Mouse (Mus musculus) liver, adult (tissue): ENCODE measurements around the gene Trpc5.

Experiments
- GATA4 ChIP-seq: IDR thresholded peaks from 2 replicates; pipeline ENCODE4 v1.6.1; 2014; ENCODE audit warnings: mild to moderate bottlenecking, low read length; ENCODE audit not compliant: insufficient replicate concordance

The Trpc5 gene

GRCm38 (mm10) chrX:144688142-144688206 lies at the start of gene Trpc5:
Trpc5 (minus strand) TSS chrX:144688180.
- TF ChIP-seq GATA4, result no peak

GRCm38 (mm10) chrX:144716330-144716729 lies 28.4 kb upstream of the Trpc5 start:
- no peak for TF ChIP-seq GATA4

- no peak for TF ChIP-seq GATA4
These were observed 1.8 kb upstream of the Trpc5 start for GRCm38 (mm10) chrX:144689859-144690181.

- no peak for TF ChIP-seq GATA4
These were observed 1.3 kb upstream of the Trpc5 start for GRCm38 (mm10) chrX:144689119-144689858.

GRCm38 (mm10) chrX:144688207-144689118 lies 483 bp upstream of the Trpc5 start, which contains the start of gene Rtl4:
Rtl4 (plus strand) TSS chrX:144688907.
- no peak for TF ChIP-seq GATA4

- TF ChIP-seq GATA4, result no peak
These were observed 238 bp downstream of the Trpc5 start for GRCm38 (mm10) chrX:144687742-144688141.

- no peak for TF ChIP-seq GATA4
These were observed 35.8 kb downstream of the Trpc5 start for GRCm38 (mm10) chrX:144652196-144652595.

- TF ChIP-seq GATA4, result no peak
These were observed 42.6 kb downstream of the Trpc5 start for GRCm38 (mm10) chrX:144645394-144645793.

- TF ChIP-seq GATA4, result no peak
These were observed 43.2 kb downstream of the Trpc5 start for GRCm38 (mm10) chrX:144644756-144645155.

GRCm38 (mm10) chrX:144612753-144613152 lies 75.2 kb downstream of the Trpc5 start:
- no peak for TF ChIP-seq GATA4

GRCm38 (mm10) chrX:144536431-144536830 lies 151.5 kb downstream of the Trpc5 start:
- TF ChIP-seq GATA4, result no peak

GRCm38 (mm10) chrX:144526042-144526441 lies 161.9 kb downstream of the Trpc5 start:
- peak; percentile 77; the same call in 1 of the 2 replicates for TF ChIP-seq GATA4

- TF ChIP-seq GATA4, result no peak
These were observed 164.7 kb downstream of the Trpc5 start for GRCm38 (mm10) chrX:144523239-144523638.

GRCm38 (mm10) chrX:144491394-144491793 lies 196.6 kb downstream of the Trpc5 start:
- TF ChIP-seq GATA4, result no peak

GRCm38 (mm10) chrX:144464416-144464815 lies 223.6 kb downstream of the Trpc5 start:
- TF ChIP-seq GATA4, result no peak

- TF ChIP-seq GATA4, result no peak
These were observed 231.7 kb downstream of the Trpc5 start, which contains the start of gene Trpc5os for GRCm38 (mm10) chrX:144456281-144456680. Trpc5os (plus strand) TSS chrX:144456581.

GRCm38 (mm10) chrX:144423848-144424247 lies 264.1 kb downstream of the Trpc5 start:
- no peak for TF ChIP-seq GATA4
